Mouse (Mus musculus): ENCODE measurements around the gene Cyp2e1.

DNA sequence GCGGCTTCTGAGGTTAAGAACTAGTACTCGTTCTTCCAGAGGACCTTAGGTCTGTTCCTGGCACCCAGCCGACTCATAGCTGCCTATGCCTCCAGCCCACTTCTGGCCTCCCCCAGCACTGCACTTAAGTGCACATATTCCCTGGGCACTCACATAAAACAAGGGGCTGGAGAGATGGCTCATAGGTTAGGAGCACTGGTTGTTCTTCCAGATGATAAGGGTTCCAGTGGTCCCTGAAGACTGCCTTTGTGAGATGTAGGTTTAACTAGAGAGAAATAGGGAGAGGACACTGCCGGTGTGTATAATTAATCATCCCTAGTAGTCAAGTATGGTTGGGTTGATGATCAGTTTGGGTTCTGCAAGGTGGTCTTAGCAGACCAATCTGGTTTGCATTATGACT lies 59.2 kb downstream of the Cyp2e1 start:
- TF ChIP-seq CHD2 (IDR thresholded peaks at IDR 0.05; ENCODE audit: low read depth, low read length) = no peak
- no peak for TF ChIP-seq HCFC1 (IDR thresholded peaks at IDR 0.05; ENCODE audit: borderline replicate concordance, insufficient read depth, low read length)
- no peak for TF ChIP-seq ZC3H11A (IDR thresholded peaks at IDR 0.05; ENCODE audit: borderline replicate concordance, low read depth, low read length)
- no peak for TF ChIP-seq MAFK (IDR thresholded peaks at IDR 0.05; ENCODE audit: insufficient read depth, low read depth, low read length)
